Mouse (Mus musculus): ENCODE results near the gene B4galt3. TPM values are rescaled to one million over a fixed set of nuclear protein-coding genes. Genes with fewer than 3 reads are reported as not detected.

The B4galt3 gene
- polyA plus RNA-seq, 1 experiment from 2014 or later: 65.5 TPM

GRCm38 (mm10) chr1:171276110-171276748 is 6.1 kb downstream of the B4galt3 start:
- no peak overlapping the region for H3K27ac ChIP-seq (ENCODE audit: low read depth)
- H3K4me2 ChIP-seq (ENCODE audit: low read length): no peak overlapping the region
- H3K27me3 ChIP-seq (replicated peaks; ENCODE audit: control insufficient read depth, insufficient read depth, low read length): no peaks in the 10 kb centered on the region
- peaks cover 63% of the 10 kb centered on the region for H3K36me3 ChIP-seq (ENCODE audit: control insufficient read depth, insufficient read depth, low read length)
- ATAC-seq (replicated peaks; ENCODE audit: low FRiP score, low TSS enrichment, low read depth) (no peak), DNase-seq (ENCODE audit: low spot score) (no peak)
- H3K9ac ChIP-seq (ENCODE audit: low read length): no peak overlapping the region
- 92% methylated on average over 14 of the region's 14 CpGs for WGBS
- no peaks in the 10 kb centered on the region for H3K9me3 ChIP-seq (ENCODE audit: control insufficient read depth, low read length)
- no peak overlapping the region for H3K4me3 ChIP-seq (ENCODE audit: low read depth, low read length)
- H3K4me1 ChIP-seq (replicated peaks; ENCODE audit: control insufficient read depth, insufficient read depth, low read length): peaks cover 9% of the 10 kb centered on the region

- Histone ChIP-seq H3K9ac (ENCODE audit: low read length) (no peak overlapping the region), H3K4me3 (ENCODE audit: low read depth, low read length) (no peak overlapping the region), H3K4me2 (ENCODE audit: low read length) (no peak overlapping the region), H3K36me3 (ENCODE audit: control insufficient read depth, insufficient read depth, low read length) (peaks cover 61% of the 10 kb centered on the region), H3K27me3 (replicated peaks; ENCODE audit: control insufficient read depth, insufficient read depth, low read length) (no peaks in the 10 kb centered on the region), H3K9me3 (ENCODE audit: control insufficient read depth, low read length) (no peaks in the 10 kb centered on the region), H3K27ac (ENCODE audit: low read depth) (no peak overlapping the region), H3K4me1 (replicated peaks; ENCODE audit: control insufficient read depth, insufficient read depth, low read length) (peaks cover 12% of the 10 kb centered on the region)
- WGBS: 88% methylated on average over 10 of the region's 10 CpGs
- ATAC-seq (replicated peaks; ENCODE audit: low FRiP score, low TSS enrichment, low read depth) (no peak), DNase-seq (ENCODE audit: low spot score) (no peak)
These were observed 7.6 kb downstream of the B4galt3 start for GRCm38 (mm10) chr1:171277736-171278135.

GRCm38 (mm10) chr1:171278436-171278835 is 8.3 kb downstream of the B4galt3 start:
- Histone ChIP-seq H3K36me3 (ENCODE audit: control insufficient read depth, insufficient read depth, low read length) (peaks cover 61% of the 10 kb centered on the region), H3K4me2 (ENCODE audit: low read length) (no peak overlapping the region), H3K9ac (ENCODE audit: low read length) (no peak overlapping the region), H3K27me3 (replicated peaks; ENCODE audit: control insufficient read depth, insufficient read depth, low read length) (no peaks in the 10 kb centered on the region), H3K9me3 (ENCODE audit: control insufficient read depth, low read length) (no peaks in the 10 kb centered on the region), H3K4me3 (ENCODE audit: low read depth, low read length) (no peak overlapping the region), H3K27ac (ENCODE audit: low read depth) (no peak overlapping the region), H3K4me1 (replicated peaks; ENCODE audit: control insufficient read depth, insufficient read depth, low read length) (peaks cover 12% of the 10 kb centered on the region)
- ATAC-seq (replicated peaks; ENCODE audit: low FRiP score, low TSS enrichment, low read depth) (no peak), DNase-seq (ENCODE audit: low spot score) (peak; percentile 23)
- 94% methylated on average over 8 of the region's 8 CpGs for WGBS

- no peaks in the 10 kb centered on the region for H3K9me3 ChIP-seq (ENCODE audit: control insufficient read depth, low read length)
- H3K4me3 ChIP-seq (ENCODE audit: low read depth, low read length): no peak overlapping the region
- H3K9ac ChIP-seq (ENCODE audit: low read length): no peak overlapping the region
- ATAC-seq (replicated peaks; ENCODE audit: low FRiP score, low TSS enrichment, low read depth): no peak
- no peak overlapping the region for H3K4me2 ChIP-seq (ENCODE audit: low read length)
- no peak overlapping the region for H3K27ac ChIP-seq (ENCODE audit: low read depth)
- DNase-seq (ENCODE audit: low spot score): peak; percentile 32
- H3K27me3 ChIP-seq (replicated peaks; ENCODE audit: control insufficient read depth, insufficient read depth, low read length): no peaks in the 10 kb centered on the region
- 87% methylated on average over 14 of the region's 14 CpGs for WGBS
- H3K36me3 ChIP-seq (ENCODE audit: control insufficient read depth, insufficient read depth, low read length): peaks cover 61% of the 10 kb centered on the region
- H3K4me1 ChIP-seq (replicated peaks; ENCODE audit: control insufficient read depth, insufficient read depth, low read length): peaks cover 12% of the 10 kb centered on the region
These were observed 9.0 kb downstream of the B4galt3 start for GRCm38 (mm10) chr1:171279012-171279705.

GRCm38 (mm10) chr1:171279721-171280120 is 9.6 kb downstream of the B4galt3 start:
- H3K4me2 ChIP-seq (ENCODE audit: low read length): peak overlapping the region; percentile 90
- DNase-seq (ENCODE audit: low spot score) (peak; percentile 40), ATAC-seq (replicated peaks; ENCODE audit: low FRiP score, low TSS enrichment, low read depth) (no peak)
- peaks cover 12% of the 10 kb centered on the region for H3K4me1 ChIP-seq (replicated peaks; ENCODE audit: control insufficient read depth, insufficient read depth, low read length)
- peaks cover 61% of the 10 kb centered on the region for H3K36me3 ChIP-seq (ENCODE audit: control insufficient read depth, insufficient read depth, low read length)
- 61% methylated on average over 5 of the region's 5 CpGs for WGBS
- H3K4me3 ChIP-seq (ENCODE audit: low read depth, low read length): peak overlapping the region; percentile 69
- H3K9ac ChIP-seq (ENCODE audit: low read length): peak overlapping the region; percentile 67
- H3K27me3 ChIP-seq (replicated peaks; ENCODE audit: control insufficient read depth, insufficient read depth, low read length): no peaks in the 10 kb centered on the region
- no peak overlapping the region for H3K27ac ChIP-seq (ENCODE audit: low read depth)
- no peaks in the 10 kb centered on the region for H3K9me3 ChIP-seq (ENCODE audit: control insufficient read depth, low read length)

GRCm38 (mm10) chr1:171280250-171280915 is 10.3 kb downstream of the B4galt3 start:
- peaks cover 61% of the 10 kb centered on the region for H3K36me3 ChIP-seq (ENCODE audit: control insufficient read depth, insufficient read depth, low read length)
- WGBS: under 1% methylated on average over 25 of the region's 25 CpGs
- H3K4me3 ChIP-seq (ENCODE audit: low read depth, low read length): peak overlapping the region; percentile 69
- DNase-seq (ENCODE audit: low spot score) (peak; percentile 55), ATAC-seq (replicated peaks; ENCODE audit: low FRiP score, low TSS enrichment, low read depth) (peak; percentile 22; the same call in 1 of the 2 replicates)
- peak overlapping the region; percentile 67 for H3K9ac ChIP-seq (ENCODE audit: low read length)
- peak overlapping the region; percentile 90 for H3K4me2 ChIP-seq (ENCODE audit: low read length)
- no peaks in the 10 kb centered on the region for H3K9me3 ChIP-seq (ENCODE audit: control insufficient read depth, low read length)
- H3K4me1 ChIP-seq (replicated peaks; ENCODE audit: control insufficient read depth, insufficient read depth, low read length): peaks cover 12% of the 10 kb centered on the region
- 0 out of 2 replicates have a peak overlapping the region, but pooled peaks have one; percentile 9 for H3K27ac ChIP-seq (ENCODE audit: low read depth)
- no peaks in the 10 kb centered on the region for H3K27me3 ChIP-seq (replicated peaks; ENCODE audit: control insufficient read depth, insufficient read depth, low read length)

GRCm38 (mm10) chr1:171280916-171281527 is 10.9 kb downstream of the B4galt3 start, which contains the start of gene Ppox:
TSS of gene Ppox (minus strand) at chr1:171281186.
- peak; percentile 97 for ATAC-seq (replicated peaks; ENCODE audit: low FRiP score, low TSS enrichment, low read depth)
- Histone ChIP-seq H3K9me3 (ENCODE audit: control insufficient read depth, low read length) (no peaks in the 10 kb centered on the region), H3K36me3 (ENCODE audit: control insufficient read depth, insufficient read depth, low read length) (peaks cover 61% of the 10 kb centered on the region), H3K9ac (ENCODE audit: low read length) (peak within 1 kb of the TSS; percentile 67), H3K4me3 (ENCODE audit: low read depth, low read length) (peak within 1 kb of the TSS; percentile 69), H3K27ac (ENCODE audit: low read depth) (peak within 1 kb of the TSS; percentile 60; the same call in 1 of the 2 replicates), H3K27me3 (replicated peaks; ENCODE audit: control insufficient read depth, insufficient read depth, low read length) (no peaks in the 10 kb centered on the region), H3K4me1 (replicated peaks; ENCODE audit: control insufficient read depth, insufficient read depth, low read length) (peaks cover 12% of the 10 kb centered on the region), H3K4me2 (ENCODE audit: low read length) (peak within 1 kb of the TSS; percentile 90)
- 1% methylated on average over 26 of the region's 26 CpGs for whole genome bisulfite sequencing
- peak; percentile 93 for DNase-seq (ENCODE audit: low spot score)

GRCm38 (mm10) chr1:171281528-171281923 is 11.4 kb downstream of the B4galt3 start:
- peak overlapping the region; percentile 41 for H3K9ac ChIP-seq (ENCODE audit: low read length)
- peak overlapping the region; percentile 69 for H3K4me3 ChIP-seq (ENCODE audit: low read depth, low read length)
- WGBS: 2% methylated on average over 10 of the region's 10 CpGs
- peak overlapping the region; percentile 60; the same call in 1 of the 2 replicates for H3K27ac ChIP-seq (ENCODE audit: low read depth)
- no peaks in the 10 kb centered on the region for H3K9me3 ChIP-seq (ENCODE audit: control insufficient read depth, low read length)
- peaks cover 12% of the 10 kb centered on the region for H3K4me1 ChIP-seq (replicated peaks; ENCODE audit: control insufficient read depth, insufficient read depth, low read length)
- H3K27me3 ChIP-seq (replicated peaks; ENCODE audit: control insufficient read depth, insufficient read depth, low read length): no peaks in the 10 kb centered on the region
- peaks cover 61% of the 10 kb centered on the region for H3K36me3 ChIP-seq (ENCODE audit: control insufficient read depth, insufficient read depth, low read length)
- ATAC-seq (replicated peaks; ENCODE audit: low FRiP score, low TSS enrichment, low read depth): peak; percentile 48
- DNase-seq (ENCODE audit: low spot score): no peak
- H3K4me2 ChIP-seq (ENCODE audit: low read length): peak overlapping the region; percentile 90

Measured in intestine, embryonic 14.5 days (tissue).